Mouse (Mus musculus): ENCODE measurements around the gene Ak3.
"Not testable (repeated sequence)": the region's sequence is repeated elsewhere in the genome, so short reads cannot be mapped to it uniquely, and the experiment has no call there.

The Ak3 gene

GRCm38 (mm10) chr19:29042647-29043046 lies 5.1 kb downstream of the Ak3 start:
- no peak for DNase-seq (ENCODE audit: low spot score)

GRCm38 (mm10) chr19:29042143-29042542 lies 5.6 kb downstream of the Ak3 start:
- DNase-seq (ENCODE audit: low spot score), result no peak

DNA sequence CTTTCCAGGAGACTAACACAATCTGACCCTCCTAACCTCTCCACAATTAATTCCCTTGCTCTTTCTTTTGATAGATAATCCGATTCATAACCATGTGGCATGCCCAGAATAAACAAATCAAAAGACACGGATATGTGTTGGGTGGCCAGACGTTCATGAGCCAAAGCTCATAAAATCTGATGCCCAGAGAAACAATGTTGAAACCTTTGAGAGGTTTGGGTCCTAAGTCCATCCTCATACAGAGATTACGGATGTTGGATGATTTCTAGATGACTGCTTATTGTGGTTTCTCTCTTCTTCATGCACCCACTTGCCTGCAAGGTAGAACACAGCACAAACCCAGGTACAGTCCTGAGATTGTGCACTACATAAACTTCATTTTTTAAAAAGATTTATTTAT lies 7.6 kb downstream of the Ak3 start:
- DNase-seq (ENCODE audit: low spot score), result no peak

DNA sequence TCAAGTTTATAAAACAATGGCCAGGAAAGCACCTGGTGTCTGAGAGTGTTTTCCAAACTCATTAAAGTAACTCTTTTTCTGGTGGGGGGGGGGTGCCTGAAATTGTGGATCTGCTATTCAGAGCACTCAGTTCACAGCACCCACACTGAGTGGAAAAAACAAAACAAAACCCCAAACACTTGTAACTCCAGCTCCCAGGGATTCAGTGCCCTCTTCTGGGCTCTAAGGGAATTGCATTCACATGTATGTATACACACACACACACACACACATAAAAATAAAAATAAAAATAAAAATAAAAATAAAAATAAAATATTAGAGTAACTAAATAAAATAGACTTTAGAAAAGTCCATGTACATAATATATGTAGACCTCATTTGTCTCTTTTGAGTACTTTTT lies 8.4 kb downstream of the Ak3 start:
- DNase-seq (ENCODE audit: low spot score), result no peak

- no peak for DNase-seq (ENCODE audit: low spot score)
Observed at GRCm38 (mm10) chr19:29037541-29037940, 10.2 kb downstream of the Ak3 start.

DNA sequence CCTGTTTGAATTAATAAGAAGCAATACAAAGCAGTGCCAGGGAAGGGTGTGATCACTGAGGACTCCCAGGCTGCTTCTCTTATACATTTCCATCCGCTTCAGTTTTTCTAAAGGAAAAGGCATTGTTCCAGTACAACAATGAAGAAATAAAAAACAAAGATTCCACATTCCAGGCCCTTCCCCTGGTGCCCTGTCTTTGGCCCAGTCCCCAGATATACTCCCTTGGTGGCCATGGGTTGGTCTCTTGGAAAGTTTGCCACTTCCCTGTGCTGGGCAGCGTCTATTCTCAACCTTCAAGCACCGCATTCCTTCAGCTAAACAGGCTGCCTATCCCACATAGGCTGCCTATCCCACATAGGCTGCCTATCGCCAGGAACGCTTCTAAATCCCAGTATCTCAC lies 10.7 kb downstream of the Ak3 start:
- DNase-seq (ENCODE audit: low spot score), result no peak

- no peak for DNase-seq (ENCODE audit: low spot score)
Observed at GRCm38 (mm10) chr19:29032662-29033061, 15.1 kb downstream of the Ak3 start.

DNA sequence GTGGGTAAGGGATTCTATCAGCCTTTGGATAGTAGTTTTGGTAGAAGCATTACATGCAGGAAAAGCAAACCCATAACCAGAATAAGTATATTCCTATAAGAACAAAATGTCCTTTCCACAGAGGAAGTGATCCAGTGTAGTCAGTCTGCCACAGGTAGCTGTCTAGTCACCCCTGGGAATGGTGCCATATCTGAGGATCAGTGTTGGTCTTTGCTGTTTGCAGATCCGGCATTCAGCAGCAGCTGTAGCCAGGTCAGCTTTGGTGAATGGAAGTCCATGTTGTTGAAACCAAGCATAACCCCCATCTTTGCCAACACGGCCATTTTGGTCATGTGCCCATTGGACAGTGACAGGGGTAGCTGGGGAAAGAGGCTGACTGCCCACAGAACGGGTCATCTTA lies 16.0 kb downstream of the Ak3 start:
- no peak for DNase-seq (ENCODE audit: low spot score)

- DNase-seq (ENCODE audit: low spot score), result peak; percentile 79
Observed at GRCm38 (mm10) chr19:29024391-29024947, 23.3 kb downstream of the Ak3 start.

DNA sequence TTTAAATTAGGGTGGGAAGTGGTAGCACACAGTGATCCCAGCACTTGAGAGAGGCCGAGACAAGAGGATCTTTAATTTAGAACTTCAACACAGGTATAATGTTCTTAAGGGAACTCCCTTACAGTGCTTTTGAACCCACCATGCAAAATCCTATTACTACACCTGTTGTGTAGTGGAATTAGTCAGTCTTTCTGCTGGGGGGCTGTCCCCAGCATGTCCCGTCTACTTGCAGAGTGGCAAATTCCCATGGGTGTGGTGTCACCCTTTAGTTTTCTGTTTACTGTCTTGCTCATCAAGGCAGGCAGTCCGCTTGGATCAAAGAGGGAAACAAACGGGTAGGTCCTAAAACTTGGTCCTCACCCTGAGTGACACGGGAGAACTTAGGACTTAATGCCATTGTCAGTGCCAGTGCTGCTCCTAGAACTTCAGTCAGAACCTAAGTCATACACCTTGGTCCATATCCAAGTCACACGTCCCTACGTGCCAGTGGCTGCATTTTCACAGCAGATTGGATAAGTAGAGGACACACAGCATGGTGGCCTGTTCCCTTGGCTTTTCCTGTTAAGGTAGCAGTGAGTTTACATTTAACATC lies 25.9 kb downstream of the Ak3 start:
- DNase-seq (ENCODE audit: low spot score), result peak; percentile 31

GRCm38 (mm10) chr19:29019647-29020046 lies 28.1 kb downstream of the Ak3 start:
- DNase-seq (ENCODE audit: low spot score), result peak; percentile 39

GRCm38 (mm10) chr19:29016786-29017185 lies 31.0 kb downstream of the Ak3 start:
- peak; percentile 37 for DNase-seq (ENCODE audit: low spot score)

GRCm38 (mm10) chr19:29016204-29016765 lies 31.5 kb downstream of the Ak3 start:
- DNase-seq (ENCODE audit: low spot score), result peak; percentile 1

GRCm38 (mm10) chr19:29015410-29016203 lies 32.2 kb downstream of the Ak3 start:
- DNase-seq (ENCODE audit: low spot score), result peak; percentile 27

GRCm38 (mm10) chr19:29014466-29015055 lies 33.2 kb downstream of the Ak3 start:
- peak; percentile 38 for DNase-seq (ENCODE audit: low spot score)

GRCm38 (mm10) chr19:29011355-29011990 lies 36.3 kb downstream of the Ak3 start:
- no peak for DNase-seq (ENCODE audit: low spot score)

- no peak for DNase-seq (ENCODE audit: low spot score)
Observed at GRCm38 (mm10) chr19:29009046-29009445, 38.7 kb downstream of the Ak3 start.

DNA sequence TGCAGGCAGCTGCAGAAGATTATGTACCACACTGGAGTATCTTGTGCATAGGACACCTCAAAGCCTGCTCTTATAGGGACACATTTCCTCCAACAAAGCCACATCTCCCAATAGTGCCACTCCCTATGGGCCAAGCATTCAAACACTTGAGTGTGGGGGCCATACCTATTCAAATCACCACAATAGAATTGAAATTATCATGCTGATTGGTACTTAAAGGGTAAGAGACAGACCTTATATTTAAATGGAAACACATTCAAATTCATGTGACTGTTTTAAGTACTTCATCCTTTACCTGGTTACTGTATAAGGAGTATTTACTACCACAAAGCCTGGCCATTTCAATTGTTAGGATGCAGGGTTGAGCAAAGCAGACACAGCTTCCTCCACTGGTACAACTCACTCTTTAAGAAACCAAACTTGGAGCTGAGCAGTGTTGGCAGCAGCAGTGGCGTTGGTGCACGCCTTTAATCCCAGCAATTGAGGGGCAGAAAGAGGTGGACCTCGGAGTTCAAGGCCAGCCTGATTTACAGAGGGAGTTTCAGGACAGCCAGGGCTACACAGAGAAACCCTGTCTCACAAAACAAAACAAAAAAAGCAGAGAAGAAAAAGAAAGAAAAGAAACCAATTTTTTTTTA lies 39.6 kb downstream of the Ak3 start:
- DNase-seq (ENCODE audit: low spot score), result no peak

DNA sequence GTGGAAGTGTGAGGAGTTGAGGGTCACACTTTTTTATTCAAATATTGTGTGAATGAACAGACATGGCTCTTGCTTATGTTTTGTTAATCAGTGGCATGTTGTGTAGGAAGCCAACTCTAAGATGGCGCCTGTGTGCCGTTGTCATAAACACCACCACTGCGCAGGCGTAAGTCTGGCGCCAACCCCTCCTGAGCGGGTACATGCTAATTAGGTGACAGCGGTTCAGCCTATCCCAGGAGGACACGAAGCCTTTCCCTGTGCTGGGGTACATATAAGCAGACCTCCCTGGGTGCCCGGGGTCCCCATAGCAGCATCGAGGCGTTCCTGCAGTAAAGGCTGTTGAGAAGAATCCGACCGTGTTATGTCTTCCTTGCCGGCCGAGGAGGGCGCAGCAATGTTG lies 47.4 kb downstream of the Ak3 start:
- DNase-seq (ENCODE audit: low spot score), result not testable (repeated sequence)

DNA sequence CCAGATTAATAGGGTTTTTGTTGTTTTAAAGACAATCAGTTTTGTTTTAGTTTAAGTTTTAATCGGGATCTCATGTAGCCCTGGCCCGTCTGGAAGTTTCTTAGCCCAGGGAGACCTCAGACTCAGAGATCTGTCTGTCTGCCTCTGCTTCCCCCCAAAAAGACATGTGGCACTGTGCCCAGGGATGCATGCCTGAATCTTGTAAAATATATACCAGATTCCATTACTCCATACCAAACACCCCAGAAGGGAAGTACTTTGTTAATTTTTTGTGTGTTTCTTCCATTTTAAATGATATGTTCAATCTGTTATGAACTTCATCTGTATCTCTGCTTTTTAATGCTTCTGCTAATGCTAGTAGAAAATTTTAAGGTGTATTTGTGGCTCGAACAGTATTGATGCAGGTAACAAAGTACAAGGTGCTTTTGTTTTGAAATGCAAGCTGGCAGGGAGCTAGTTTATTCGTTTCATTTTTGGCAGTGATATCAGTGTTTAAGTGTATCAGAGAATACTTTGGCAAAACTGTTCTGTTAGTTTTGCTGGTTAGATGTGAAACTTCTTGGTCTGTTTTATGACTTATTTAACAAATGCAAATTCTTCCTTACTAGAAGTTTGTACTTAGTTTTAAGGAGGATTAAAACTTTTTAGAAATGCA lies 49.7 kb downstream of the Ak3 start:
- DNase-seq (ENCODE audit: low spot score), result no peak

DNA sequence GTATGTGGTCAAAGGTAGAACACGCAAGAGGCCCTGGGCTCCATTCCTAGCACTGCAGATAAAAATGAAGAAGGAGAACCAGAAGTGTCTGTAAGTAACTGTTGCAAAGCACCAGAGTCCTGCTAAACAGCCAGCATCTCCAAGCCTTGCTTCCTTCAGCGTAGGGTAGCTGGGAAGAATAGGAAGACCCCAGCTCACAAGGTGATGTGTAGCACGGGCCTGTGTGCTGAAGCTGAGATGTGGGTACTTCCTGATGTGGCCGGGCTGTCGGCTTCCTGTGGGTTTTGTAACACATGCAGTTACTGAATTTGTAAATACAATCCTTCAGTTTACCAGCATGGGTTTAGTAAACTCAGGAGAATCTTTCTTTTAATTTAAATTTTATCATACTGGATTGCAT lies 52.4 kb downstream of the Ak3 start:
- no peak for DNase-seq (ENCODE audit: low spot score)

Measured in testis, postnatal 10 days (tissue).